Mouse (Mus musculus) cerebellum, adult (tissue): ENCODE measurements around the gene Homer3.

ENCODE experiments used
- ATAC-seq: cut with Nextera tagmentation; 2 replicates; pipeline ENCODE4 v1.9.2; 2017; ENCODE audit warnings: mild to moderate bottlenecking, moderate library complexity, mixed read lengths; ENCODE audit not compliant: insufficient number of reproducible peaks, low FRiP score, low TSS enrichment

The Homer3 gene

GRCm38 (mm10) chr8:70282603-70283135 is at the start of gene Homer3:
Gene Homer3, plus strand, starts transcription at chr8:70282827.
- ATAC-seq = 0 out of 2 replicates have a peak, but pooled peaks have one; percentile 33

GRCm38 (mm10) chr8:70233606-70234005 is 49.0 kb upstream of the Homer3 start:
- 0 out of 2 replicates have a peak, but pooled peaks have one; percentile 2 for ATAC-seq

GRCm38 (mm10) chr8:70234080-70234780 is 48.4 kb upstream of the Homer3 start, which contains the start of the genes Sugp2 and Armc6:
Gene Sugp2, plus strand, starts transcription at chr8:70234226.
Gene Armc6, minus strand, starts transcription at chr8:70234466.
- peak; percentile 89 for ATAC-seq

- ATAC-seq = no peak
Measured at GRCm38 (mm10) chr8:70234781-70235128, 47.9 kb upstream of the Homer3 start.

GRCm38 (mm10) chr8:70237842-70238241 is 44.8 kb upstream of the Homer3 start:
- no peak for ATAC-seq

GRCm38 (mm10) chr8:70240642-70241041 is 42.0 kb upstream of the Homer3 start:
- ATAC-seq = no peak

GRCm38 (mm10) chr8:70246622-70247021 is 36.0 kb upstream of the Homer3 start:
- no peak for ATAC-seq

GRCm38 (mm10) chr8:70247841-70248240 is 34.8 kb upstream of the Homer3 start:
- ATAC-seq = no peak

GRCm38 (mm10) chr8:70254628-70255027 is 28.0 kb upstream of the Homer3 start:
- ATAC-seq = no peak

- peak; percentile 69; the same call in 1 of the 2 replicates for ATAC-seq
Measured at GRCm38 (mm10) chr8:70257456-70257855, 25.2 kb upstream of the Homer3 start.

GRCm38 (mm10) chr8:70258600-70258999 is 24.0 kb upstream of the Homer3 start:
- no peak for ATAC-seq

GRCm38 (mm10) chr8:70259043-70259442 is 23.6 kb upstream of the Homer3 start:
- no peak for ATAC-seq

GRCm38 (mm10) chr8:70267674-70268073 is 15.0 kb upstream of the Homer3 start:
- no peak for ATAC-seq

GRCm38 (mm10) chr8:70268311-70268710 is 14.3 kb upstream of the Homer3 start:
- ATAC-seq = 0 out of 2 replicates have a peak, but pooled peaks have one; percentile 29

GRCm38 (mm10) chr8:70268799-70269565 is 13.6 kb upstream of the Homer3 start:
- ATAC-seq = no peak

- ATAC-seq = no peak
Measured at GRCm38 (mm10) chr8:70272949-70273348, 9.7 kb upstream of the Homer3 start.

- no peak for ATAC-seq
Measured at GRCm38 (mm10) chr8:70274350-70274749, 8.3 kb upstream of the Homer3 start.

GRCm38 (mm10) chr8:70276476-70276875 is 6.2 kb upstream of the Homer3 start:
- ATAC-seq = no peak

GRCm38 (mm10) chr8:70278175-70278574 is 4.5 kb upstream of the Homer3 start:
- no peak for ATAC-seq

- ATAC-seq = peak; percentile 56; the same call in 1 of the 2 replicates
Measured at GRCm38 (mm10) chr8:70279266-70279665, 3.4 kb upstream of the Homer3 start.

- ATAC-seq = no peak
Measured at GRCm38 (mm10) chr8:70281001-70281400, 1.6 kb upstream of the Homer3 start.
